Mouse (Mus musculus): ENCODE results near the gene Ube2h.
"Not testable (repeated sequence)": the region's sequence is repeated elsewhere in the genome, so short reads cannot be mapped to it uniquely, and the experiment has no call there.

The Ube2h gene

DNA sequence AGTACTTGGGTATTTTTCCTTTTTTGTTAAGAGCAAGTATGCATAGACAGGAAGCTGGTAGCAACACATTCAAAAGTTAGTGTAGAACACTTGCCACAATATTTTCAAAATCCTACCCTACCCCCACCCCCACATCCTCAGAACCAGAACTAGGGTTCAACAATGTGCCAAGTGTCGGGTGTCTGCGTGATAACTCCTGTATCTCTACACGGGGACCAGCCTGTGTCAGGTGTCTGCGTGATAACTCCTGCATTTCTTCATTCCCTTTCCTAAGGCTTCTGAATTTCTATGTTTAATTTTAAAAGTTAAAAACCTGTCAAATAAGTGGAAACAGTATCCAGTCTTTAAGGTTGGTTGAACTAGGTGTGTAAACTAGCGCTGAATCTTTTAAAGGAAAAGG lies 58.4 kb downstream of the Ube2h start:
- CTCF ChIA-PET = no interaction called here

DNA sequence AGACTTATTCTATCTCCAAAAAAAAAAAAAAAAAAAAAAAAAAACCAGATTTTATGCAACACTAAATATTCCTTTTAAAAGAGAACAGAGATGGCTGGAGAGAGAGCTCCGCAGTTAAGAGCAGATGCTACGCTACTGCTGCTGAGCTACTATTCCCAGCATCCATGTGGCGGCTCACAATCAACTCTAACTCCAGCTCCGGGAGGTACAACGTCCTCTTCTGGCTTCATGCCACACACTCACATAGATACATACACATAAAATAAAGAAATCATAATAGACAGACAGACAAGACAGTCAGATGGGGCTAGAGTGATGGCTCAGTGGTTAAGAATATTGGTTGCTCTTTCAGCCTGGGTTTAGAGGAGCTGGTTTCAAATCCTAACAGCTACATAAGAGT lies 58.9 kb downstream of the Ube2h start:
- CTCF ChIA-PET = no interaction called here

DNA sequence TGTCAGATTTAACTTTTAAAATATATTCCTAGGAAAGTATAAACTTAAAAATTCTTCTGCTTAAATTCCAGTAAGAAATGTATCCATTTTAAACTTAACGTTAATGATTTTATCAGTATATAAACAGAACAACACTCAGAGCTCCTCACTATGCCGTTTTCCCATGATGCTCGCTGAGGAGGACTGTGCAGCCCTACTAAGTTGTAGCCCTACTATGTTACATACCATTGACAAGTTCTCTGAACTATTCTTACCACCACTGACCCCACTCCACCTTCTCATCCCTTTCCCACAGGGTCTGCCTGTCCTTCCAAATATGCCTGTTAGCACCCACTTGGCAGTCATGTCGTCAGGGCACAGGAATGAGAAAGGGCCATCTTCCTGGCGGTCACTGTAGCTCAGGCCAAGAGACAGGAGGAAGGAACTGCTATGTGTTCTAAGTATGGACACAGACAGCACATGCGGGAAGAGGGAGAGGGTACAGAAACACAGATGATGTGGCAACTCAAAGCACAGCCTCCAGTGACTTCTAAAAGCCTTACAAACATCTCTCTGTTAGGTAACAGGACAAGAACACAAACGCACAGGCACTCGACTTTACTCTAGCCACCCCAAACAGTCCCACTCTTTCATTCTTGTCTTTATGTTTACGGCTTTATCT lies 60.9 kb downstream of the Ube2h start:
- CTCF ChIA-PET = no interaction called here

DNA sequence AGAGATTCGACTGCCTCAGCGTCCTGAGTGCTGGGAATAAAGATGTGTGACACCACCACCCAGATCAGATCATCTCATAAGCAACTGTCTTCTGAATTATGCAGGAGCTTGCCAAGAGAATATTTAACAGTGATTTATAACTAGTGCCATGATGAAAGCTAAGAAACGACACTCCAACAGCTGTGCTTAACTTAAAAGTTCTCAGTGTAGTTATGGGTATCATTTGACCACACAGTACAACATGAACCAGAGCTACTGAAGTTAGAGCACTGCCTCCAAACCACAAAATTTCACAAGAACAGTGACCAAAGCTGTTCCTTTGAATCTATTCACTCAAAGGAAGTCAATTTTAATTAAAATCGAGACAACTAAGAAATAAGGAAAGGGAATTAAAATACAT lies 61.4 kb downstream of the Ube2h start:
- CTCF ChIA-PET = no interaction called here

DNA sequence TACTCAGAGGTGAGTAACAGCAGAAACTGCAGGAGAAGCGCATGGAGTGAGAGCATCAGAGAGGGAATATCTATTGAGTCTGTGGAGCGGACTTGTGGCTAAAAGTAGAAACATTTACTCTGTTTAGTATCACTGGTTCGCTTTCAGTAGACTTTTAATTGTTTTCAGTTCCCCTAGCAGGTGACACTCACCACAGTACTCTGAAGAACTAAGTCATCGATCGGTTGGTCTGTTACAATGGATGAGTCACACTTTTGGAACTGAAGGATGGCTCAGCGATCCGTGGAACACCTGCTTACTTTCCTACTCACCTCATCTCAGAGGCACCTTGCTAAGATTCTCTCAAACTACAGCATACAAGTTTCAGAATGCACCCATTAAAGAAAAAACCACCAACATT lies 64.2 kb downstream of the Ube2h start:
- CTCF ChIA-PET = no interaction called here

DNA sequence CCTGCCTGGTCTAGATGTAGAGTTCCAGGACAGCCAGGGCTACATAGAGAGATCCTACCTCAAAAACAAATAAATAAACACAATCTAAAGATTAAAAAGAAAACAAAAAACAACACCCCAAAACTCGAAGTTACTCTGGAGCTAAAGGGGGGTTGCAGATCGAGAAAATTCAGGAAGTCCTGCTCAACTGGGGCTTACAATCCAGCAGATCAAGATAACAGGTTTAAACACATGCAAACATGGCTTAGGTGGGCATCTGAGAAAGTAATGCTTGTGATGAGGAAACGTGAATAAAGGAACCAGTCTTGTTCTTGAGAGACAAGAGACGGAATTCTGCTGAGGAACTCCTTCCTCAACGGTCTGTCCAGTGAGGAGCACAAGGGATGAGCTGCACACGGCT lies 65.1 kb downstream of the Ube2h start:
- CTCF ChIA-PET = interaction anchor here (1.2 kb wide), 1 partner anchor 13 kb away, joined by 3 read pairs; no protein-coding TSS in a partner anchor

DNA sequence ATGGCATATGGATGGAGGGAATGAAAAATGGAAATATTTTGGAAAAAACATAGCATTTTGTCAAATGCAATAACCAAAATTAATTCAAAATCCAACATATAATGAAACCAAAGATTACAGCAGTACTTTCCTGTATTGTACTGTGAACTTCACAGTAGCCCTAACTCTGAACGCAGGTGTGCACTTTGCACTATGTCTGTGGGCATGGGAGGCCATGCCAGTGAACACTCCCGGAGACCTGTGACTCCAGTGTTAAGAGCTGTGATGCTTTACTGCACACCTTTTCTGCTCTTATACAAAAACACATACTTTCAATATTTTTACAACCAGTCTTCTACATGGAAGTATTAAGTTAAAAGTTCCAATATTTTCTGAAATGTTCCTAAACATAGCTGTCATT lies 66.3 kb downstream of the Ube2h start:
- CTCF ChIA-PET = interaction anchor here (0.6 kb wide), 1 partner anchor 38 kb away, joined by 4 read pairs; no protein-coding TSS in a partner anchor

DNA sequence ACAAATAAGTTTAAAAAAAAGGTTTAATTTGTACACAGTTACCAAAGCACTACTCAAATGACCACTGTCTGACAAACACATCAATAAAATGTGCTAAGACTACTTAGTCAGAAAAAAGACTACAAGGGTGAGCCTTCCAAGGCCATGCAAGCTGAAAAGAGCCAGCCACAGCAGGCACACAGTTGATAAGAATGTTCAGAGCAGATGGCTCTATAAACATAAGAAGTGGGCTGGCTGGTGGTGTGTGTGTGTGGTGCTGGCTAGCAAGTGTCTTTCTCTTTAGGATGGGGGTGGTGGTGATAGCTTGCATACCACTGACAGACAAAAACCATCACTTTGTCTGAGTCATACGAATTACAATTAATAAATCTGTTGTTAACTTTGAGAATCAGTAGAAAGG lies 67.8 kb downstream of the Ube2h start:
- CTCF ChIA-PET = no interaction called here

DNA sequence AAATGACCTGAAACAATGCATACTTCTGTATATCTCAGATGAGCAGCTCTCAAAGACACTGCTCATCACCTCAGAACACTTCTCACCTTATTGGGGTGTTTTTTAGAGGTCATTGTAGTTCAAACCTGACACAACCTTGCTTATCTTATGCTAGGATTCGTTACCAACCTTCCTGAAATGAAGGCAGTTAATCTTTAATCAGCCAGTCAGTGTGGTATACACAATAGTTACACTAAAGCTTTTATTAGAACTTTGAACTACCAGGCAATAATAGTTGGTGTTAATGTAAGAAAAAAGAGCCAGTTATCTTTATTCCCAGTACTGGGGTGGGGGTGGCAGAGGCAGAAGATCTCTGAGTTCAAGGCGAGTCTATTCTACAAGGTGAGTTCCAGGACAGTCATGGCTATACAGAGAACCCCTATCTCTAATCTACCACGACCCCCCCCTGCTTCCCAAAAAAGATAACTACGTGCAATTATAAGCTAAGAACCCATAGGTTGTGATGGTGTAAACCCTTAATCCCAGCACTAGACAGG lies 72.5 kb downstream of the Ube2h start:
- CTCF ChIA-PET = no interaction called here

DNA sequence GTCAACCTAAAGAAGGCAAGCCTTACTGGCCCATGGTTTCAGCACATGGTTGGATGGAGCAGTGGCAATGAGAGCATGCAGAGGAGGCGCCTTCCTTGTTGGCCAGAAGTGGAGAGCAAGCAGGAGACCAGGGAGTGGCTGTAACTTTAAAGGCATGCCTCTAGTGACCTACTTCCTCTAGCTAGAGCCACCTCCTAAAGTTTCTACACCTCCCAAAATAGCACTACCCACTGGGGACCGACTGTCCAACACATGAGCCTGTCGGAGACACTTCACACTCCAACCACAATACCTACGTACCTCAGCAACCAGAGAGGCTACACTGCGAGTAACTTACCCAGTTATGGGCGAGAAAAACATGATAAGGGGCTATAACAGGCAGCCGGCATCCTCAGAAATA lies 74.1 kb downstream of the Ube2h start:
- CTCF ChIA-PET = no interaction called here

DNA sequence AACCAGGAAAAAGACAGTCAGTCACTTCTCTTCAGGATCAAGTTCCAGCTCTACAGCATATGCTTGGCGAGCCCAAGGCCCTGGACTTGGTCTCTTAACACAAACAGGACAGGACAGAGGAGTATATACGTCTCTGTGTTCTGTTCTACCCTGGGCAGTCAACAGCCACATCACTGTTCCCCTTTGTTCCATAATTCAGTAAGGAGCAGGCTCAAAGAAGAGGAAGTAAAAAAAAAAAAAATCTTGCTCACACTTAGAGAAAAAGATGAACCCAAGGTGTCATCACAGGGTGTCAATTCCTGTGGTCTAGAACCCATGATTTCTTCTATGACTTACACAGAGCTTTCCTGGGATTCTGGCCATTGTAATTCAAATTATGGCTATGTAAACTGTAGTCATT lies 75.4 kb downstream of the Ube2h start:
- CTCF ChIA-PET = interaction anchor here (0.7 kb wide), 1 partner anchor 83 kb away, joined by 3 read pairs; no protein-coding TSS in a partner anchor

DNA sequence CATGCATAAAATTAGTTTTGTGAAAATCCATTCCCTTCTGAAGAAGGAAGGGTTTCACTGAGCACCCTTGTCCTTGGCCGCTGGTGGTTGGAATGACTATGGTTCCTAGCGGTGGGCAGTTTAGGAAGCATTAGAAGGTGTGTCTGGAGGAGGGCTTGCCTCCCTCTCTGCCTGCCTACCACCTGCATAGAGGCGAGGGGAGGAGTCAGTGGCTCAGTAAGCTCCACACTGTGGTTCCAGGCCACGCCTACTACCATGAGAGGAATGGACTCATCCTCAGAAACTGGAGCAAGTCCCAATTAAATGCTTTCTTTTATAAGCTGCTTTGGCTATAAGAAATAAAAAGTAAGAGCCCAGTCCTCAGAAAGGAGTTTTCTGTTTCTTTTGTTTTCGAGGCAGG lies 76.0 kb downstream of the Ube2h start:
- CTCF ChIA-PET = no interaction called here

DNA sequence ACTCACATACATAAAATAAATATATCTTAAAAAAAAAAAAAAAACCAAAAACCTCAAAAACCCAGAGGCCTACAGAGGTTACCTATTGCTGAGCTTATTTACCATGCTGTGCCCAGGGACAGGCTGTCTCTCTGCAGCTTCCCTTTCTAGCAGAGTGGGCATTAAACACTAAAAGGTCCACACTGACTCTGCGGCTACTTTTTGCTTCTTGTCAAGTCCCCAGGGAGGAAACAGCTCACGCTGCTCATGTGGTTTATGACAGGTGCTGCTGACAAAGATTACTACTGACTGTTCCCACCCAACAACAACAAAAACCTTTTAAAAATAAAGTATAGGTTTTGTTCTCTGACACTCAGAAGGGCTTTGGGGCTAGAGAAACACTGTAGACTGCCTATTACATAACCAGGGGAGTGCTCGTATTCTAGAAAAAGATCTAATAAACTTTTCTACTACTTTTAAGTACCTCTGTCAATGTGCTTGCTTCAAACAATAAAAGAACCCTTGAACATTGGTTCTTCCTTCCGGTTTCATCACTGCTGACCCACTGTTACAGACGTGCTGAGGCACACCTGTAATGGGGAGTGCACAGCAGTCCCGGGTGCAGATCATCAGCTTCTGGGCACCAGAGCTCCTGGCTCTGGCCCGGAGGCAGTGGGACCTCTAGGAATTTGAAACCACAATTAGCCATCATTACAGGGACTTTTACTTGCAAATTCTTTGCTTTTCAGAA lies 77.2 kb downstream of the Ube2h start:
- CTCF ChIA-PET = interaction anchor here (0.6 kb wide), 1 partner anchor 12 kb away, joined by 3 read pairs; no protein-coding TSS in a partner anchor

DNA sequence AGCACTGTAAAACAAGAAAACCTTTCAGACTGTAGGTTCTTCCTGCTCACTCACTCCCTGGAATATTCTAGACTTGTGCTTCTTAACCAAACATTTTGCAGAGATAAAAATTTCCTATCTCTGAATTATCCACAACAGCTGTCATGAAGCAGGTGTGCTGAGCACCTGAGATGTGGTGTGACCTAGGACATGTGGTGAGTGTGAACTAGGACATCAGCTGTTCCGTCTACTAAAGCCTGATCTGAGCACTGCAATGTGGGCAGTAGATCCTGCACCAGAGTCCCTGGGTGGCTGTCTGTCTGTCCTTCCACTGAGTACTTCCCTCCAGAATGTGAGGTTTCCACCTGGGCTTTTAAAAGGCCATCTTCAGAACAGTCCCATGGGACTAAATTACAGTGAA lies 79.6 kb downstream of the Ube2h start:
- CTCF ChIA-PET = no interaction called here

DNA sequence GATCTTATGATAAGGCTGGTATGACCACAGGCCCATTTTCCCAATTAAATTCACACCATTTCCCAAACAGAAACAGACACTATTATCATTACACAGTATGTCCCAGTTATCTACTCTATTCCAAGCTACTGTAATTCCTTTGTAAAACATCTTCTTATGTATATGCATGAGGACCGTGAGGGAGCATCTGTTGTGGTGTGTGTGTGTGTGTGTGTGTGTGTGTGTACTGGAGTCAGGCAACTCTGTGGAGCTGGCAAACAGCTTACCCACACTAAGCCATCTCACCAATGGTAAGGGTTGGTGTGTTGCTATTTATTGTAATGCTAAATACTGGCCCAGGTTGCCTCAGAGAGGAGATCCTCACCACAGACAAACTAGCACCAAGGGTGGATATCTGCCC lies 82.0 kb downstream of the Ube2h start:
- CTCF ChIA-PET = interaction anchor here (0.9 kb wide), 1 partner anchor 13 kb away, joined by 3 read pairs; no protein-coding TSS in a partner anchor

DNA sequence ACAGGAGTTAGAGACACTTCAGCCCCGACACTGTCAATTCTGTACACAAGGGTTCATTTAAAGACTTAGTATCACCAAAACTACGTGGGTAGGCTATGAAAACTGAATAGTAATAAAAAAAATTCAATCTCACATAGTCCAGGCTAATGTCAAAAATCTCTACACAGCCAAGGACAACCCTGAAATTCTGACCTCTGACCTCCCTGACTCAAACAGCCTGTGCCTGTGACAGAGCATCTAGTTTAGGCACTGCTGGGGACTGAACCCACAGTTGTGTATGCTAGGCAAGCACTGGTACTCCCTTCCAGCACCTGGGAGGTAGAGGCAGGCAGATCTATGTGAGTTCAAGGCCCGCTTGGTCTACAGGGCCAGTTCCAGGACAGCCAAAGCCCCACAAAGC lies 86.8 kb downstream of the Ube2h start:
- CTCF ChIA-PET = no interaction called here

DNA sequence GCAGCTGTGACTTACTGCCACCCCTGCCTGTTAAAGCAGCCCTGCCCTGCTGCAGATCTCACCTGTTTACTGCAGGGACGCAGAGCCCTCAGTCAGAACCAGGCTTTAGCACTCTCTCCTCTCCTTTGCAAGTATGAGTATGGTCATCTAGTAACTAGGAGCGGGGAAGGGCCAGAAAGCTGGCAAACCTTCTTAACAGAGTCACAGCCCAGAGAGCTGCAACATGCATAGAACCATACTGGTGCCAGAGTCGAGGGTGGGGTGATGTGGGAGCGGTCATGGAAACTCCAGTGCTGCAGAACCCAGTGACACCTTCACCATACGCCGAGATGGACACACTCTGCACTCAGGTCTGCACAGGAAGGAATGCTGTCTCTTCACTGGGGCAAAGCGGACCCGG lies 91.9 kb downstream of the Ube2h start:
- CTCF ChIA-PET = no interaction called here

DNA sequence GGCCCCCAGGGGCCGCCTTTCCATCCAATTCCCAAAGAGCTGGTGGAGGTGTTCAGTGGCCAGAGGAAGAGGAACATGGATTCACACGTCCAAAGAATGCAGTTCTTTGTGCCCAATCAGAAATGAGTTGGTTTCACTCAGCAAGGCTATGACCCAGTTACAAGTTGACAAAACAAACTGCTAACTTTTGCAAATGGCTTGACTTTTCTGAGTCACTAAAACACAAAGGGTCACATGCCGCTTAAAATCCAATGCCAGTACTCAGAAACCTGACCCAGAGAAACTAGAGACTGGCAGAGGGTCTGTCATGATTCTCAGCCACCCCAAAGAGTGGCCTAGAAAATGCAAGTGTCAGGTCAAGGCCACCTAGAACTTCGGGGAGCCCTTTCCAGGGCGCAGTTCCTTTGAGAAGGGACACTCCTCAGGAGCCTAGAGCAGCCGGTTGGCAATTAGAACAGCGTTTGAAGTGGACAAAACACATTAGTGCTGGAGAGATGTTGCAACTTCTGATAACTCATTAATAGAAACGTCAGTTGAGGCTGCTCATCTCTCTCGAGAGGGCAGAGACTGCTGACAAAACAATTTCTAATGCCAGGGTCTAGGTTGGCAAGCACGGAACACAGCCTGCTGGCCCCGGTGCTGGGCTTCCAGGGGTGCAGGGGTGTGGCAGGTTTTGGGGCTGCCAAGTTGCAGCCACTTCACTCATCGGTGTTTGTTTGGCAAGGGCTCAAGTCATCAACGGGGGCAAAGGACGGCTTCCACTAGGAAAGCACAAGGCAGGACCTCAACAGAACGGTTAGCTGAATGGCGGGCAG lies 92.5 kb downstream of the Ube2h start:
- CTCF ChIA-PET = no interaction called here

DNA sequence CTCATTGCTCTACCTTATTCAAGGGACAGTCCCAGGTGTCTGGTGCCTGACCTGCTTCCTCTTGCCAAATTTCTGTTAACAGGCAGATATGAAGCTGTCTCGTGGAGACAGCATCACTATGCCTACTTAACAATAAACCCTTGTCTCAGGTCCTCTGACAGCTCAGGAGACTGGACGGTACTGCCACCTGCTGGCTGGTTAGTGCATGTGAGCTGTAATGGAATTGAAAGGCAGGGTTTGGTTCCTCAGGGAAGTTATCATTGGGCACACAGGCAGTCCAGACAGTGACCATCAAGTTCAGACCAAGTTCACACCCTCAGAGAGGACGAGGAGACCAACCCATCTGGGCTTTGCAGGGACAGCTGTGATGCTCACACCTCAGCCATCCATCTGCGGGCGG lies 93.6 kb downstream of the Ube2h start:
- CTCF ChIA-PET = no interaction called here

DNA sequence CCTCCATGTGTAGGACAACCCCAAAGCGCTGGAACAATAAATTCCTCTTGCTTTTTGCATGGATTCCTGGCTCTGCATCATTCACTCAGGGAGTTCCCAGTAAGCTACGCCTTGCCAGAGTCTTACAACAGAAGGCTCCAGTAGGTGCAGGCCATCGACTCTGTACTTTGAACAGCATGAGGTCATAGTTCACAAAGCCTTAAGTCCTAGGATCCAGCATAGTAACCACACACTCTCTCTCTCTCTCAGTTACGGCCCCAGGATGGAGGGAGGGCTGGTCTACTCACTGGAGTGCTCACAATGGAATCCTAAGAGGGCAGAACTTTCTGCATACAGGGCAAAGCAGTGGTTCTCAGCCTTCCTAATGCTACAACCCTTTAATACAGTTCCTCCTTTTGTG lies 95.5 kb downstream of the Ube2h start:
- CTCF ChIA-PET = no interaction called here

DNA sequence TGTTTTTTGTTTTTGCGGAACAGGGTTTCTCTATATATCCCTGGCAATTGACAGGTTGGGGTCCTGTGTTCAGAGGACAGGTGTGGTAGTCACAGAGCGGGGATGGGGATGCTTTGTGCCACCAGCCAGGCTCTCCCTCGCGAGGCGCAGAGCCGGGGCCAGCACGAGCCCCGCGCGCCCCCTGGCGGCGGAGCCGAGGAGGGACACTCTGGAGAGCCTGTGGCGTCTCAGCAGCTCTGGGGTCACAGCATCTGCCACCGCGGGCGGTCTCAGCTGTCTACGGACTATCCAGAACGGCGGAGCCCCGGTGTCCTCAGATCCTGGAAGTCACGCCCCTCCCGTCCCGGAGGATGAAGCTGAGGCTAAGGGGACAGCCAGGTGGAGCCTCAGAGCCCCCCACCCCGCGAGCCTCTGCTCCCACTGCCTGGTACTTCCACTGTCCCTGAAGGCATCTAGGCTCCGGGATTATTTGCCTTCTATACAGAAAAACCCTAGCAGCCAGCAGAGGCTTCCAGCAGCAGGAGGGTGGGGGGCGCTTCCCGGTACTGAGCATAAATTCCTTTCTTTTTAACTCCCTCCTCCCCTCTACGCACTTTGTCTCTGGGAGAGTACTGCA lies 98.6 kb downstream of the Ube2h start:
- CTCF ChIA-PET = no interaction called here

DNA sequence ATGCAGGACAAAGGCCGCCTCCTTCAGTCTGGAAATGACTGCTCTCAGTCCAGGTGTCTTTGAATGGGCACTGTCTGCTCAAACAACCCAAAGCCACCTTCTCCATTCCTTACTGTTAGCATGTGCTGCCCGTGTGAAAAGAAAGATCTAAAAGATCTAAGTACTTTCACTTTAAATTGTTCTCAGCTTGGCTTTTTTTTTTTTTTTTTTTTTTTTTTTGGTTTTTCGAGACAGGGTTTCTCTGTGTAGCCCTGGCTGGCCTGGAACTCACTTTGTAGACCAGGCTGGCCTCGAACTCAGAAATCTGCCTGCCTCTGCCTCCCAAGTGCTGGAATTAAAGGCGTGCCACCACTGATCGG lies 99.2 kb downstream of the Ube2h start:
- CTCF ChIA-PET = not testable (repeated sequence)
